Mouse (Mus musculus): ENCODE results near the gene Fpgs. TPM values are rescaled to one million over a fixed set of nuclear protein-coding genes. Genes with fewer than 3 reads are reported as not detected.

The Fpgs gene
- 27.1 and 33.2 TPM in 2 replicates for polyA plus RNA-seq (2014; fragmentation: Nextera tagmentation; extraction: Ambion mirVana)

GRCm38 (mm10) chr2:32704021-32704421, at the start of gene Fpgs:
TSS of gene Fpgs (minus strand) at chr2:32704145.
- peaks cover 60% of the 10 kb centered on the region for H3K36me3 ChIP-seq (ENCODE audit: control insufficient read depth, insufficient read depth, low read length)
- no peak within 1 kb of the TSS for H3K4me3 ChIP-seq (ENCODE audit: low read length)

GRCm38 (mm10) chr2:32752181-32752580, 48.2 kb upstream of the Fpgs start:
- Histone ChIP-seq H3K9ac (ENCODE audit: low read depth, low read length) (peak overlapping the region; percentile 37; the same call in 1 of the 2 replicates), H3K4me2 (replicated peaks; ENCODE audit: low read depth, low read length) (0 out of 2 replicates have a peak overlapping the region, but pooled peaks have one; percentile 51), H3K4me3 (ENCODE audit: low read length) (no peak overlapping the region), H3K27me3 (ENCODE audit: control insufficient read depth, insufficient read depth, low read length) (no peaks in the 10 kb centered on the region), H3K9me3 (ENCODE audit: control insufficient read depth, low read length) (no peaks in the 10 kb centered on the region), H3K4me1 (ENCODE audit: control insufficient read depth, insufficient read depth, low read length) (no peaks in the 10 kb centered on the region), H3K27ac (ENCODE audit: low read depth, low read length) (no peak overlapping the region), H3K36me3 (ENCODE audit: control insufficient read depth, insufficient read depth, low read length) (peaks cover 30% of the 10 kb centered on the region)
- WGBS: 70% methylated on average over 10 of the region's 10 CpGs
- no peak for ATAC-seq (ENCODE audit: low FRiP score, low TSS enrichment)

More at GRCm38 (mm10) chr2:32704021-32704421, at the start of gene Fpgs:
- Histone ChIP-seq H3K27ac (ENCODE audit: low read depth, low read length) (no peak within 1 kb of the TSS), H3K9ac (ENCODE audit: low read depth, low read length) (no peak within 1 kb of the TSS), H3K4me2 (replicated peaks; ENCODE audit: low read depth, low read length) (no peak within 1 kb of the TSS), H3K27me3 (ENCODE audit: control insufficient read depth, insufficient read depth, low read length) (no peaks in the 10 kb centered on the region), H3K9me3 (ENCODE audit: control insufficient read depth, low read length) (no peaks in the 10 kb centered on the region), H3K4me1 (ENCODE audit: control insufficient read depth, insufficient read depth, low read length) (no peaks in the 10 kb centered on the region)
- WGBS: 57% methylated on average over 2 of the region's 2 CpGs
- ATAC-seq (ENCODE audit: low FRiP score, low TSS enrichment): peak; percentile 47; the same call in 1 of the 2 replicates

GRCm38 (mm10) chr2:32751665-32752033, 47.7 kb upstream of the Fpgs start:
- peak overlapping the region; percentile 37; the same call in 1 of the 2 replicates for H3K9ac ChIP-seq (ENCODE audit: low read depth, low read length)

GRCm38 (mm10) chr2:32750887-32751664, 47.1 kb upstream of the Fpgs start:
- Histone ChIP-seq H3K27ac (ENCODE audit: low read depth, low read length) (0 out of 2 replicates have a peak overlapping the region, but pooled peaks have one; percentile 19), H3K9me3 (ENCODE audit: control insufficient read depth, low read length) (no peaks in the 10 kb centered on the region), H3K4me1 (ENCODE audit: control insufficient read depth, insufficient read depth, low read length) (no peaks in the 10 kb centered on the region), H3K36me3 (ENCODE audit: control insufficient read depth, insufficient read depth, low read length) (peaks cover 38% of the 10 kb centered on the region), H3K4me2 (replicated peaks; ENCODE audit: low read depth, low read length) (peak overlapping the region; percentile 51), H3K27me3 (ENCODE audit: control insufficient read depth, insufficient read depth, low read length) (no peaks in the 10 kb centered on the region), H3K9ac (ENCODE audit: low read depth, low read length) (peak overlapping the region; percentile 37), H3K4me3 (ENCODE audit: low read length) (peak overlapping the region; percentile 32)
- peak; percentile 87 for ATAC-seq (ENCODE audit: low FRiP score, low TSS enrichment)
- WGBS: 6% methylated on average over 31 of the region's 31 CpGs

More at GRCm38 (mm10) chr2:32751665-32752033, 47.7 kb upstream of the Fpgs start:
- Histone ChIP-seq H3K4me3 (ENCODE audit: low read length) (peak overlapping the region; percentile 32), H3K9me3 (ENCODE audit: control insufficient read depth, low read length) (no peaks in the 10 kb centered on the region), H3K36me3 (ENCODE audit: control insufficient read depth, insufficient read depth, low read length) (peaks cover 32% of the 10 kb centered on the region), H3K4me1 (ENCODE audit: control insufficient read depth, insufficient read depth, low read length) (no peaks in the 10 kb centered on the region), H3K27me3 (ENCODE audit: control insufficient read depth, insufficient read depth, low read length) (no peaks in the 10 kb centered on the region), H3K27ac (ENCODE audit: low read depth, low read length) (no peak overlapping the region), H3K4me2 (replicated peaks; ENCODE audit: low read depth, low read length) (peak overlapping the region; percentile 51)
- WGBS: 21% methylated on average over 10 of the region's 10 CpGs
- ATAC-seq (ENCODE audit: low FRiP score, low TSS enrichment): peak; percentile 6; the same call in 1 of the 2 replicates

- no peak overlapping the region for H3K9ac ChIP-seq (ENCODE audit: low read depth, low read length)
- no peaks in the 10 kb centered on the region for H3K4me1 ChIP-seq (ENCODE audit: control insufficient read depth, insufficient read depth, low read length)
- H3K27ac ChIP-seq (ENCODE audit: low read depth, low read length): no peak overlapping the region
- ATAC-seq (ENCODE audit: low FRiP score, low TSS enrichment): no peak
- H3K36me3 ChIP-seq (ENCODE audit: control insufficient read depth, insufficient read depth, low read length): peaks cover 43% of the 10 kb centered on the region
- no peak overlapping the region for H3K4me3 ChIP-seq (ENCODE audit: low read length)
- H3K4me2 ChIP-seq (replicated peaks; ENCODE audit: low read depth, low read length): no peak overlapping the region
- WGBS: 82% methylated on average over 7 of the region's 7 CpGs
- no peaks in the 10 kb centered on the region for H3K9me3 ChIP-seq (ENCODE audit: control insufficient read depth, low read length)
- no peaks in the 10 kb centered on the region for H3K27me3 ChIP-seq (ENCODE audit: control insufficient read depth, insufficient read depth, low read length)
These were observed 46.3 kb upstream of the Fpgs start for GRCm38 (mm10) chr2:32750199-32750598.

GRCm38 (mm10) chr2:32749082-32749481, 45.1 kb upstream of the Fpgs start:
- Histone ChIP-seq H3K4me1 (ENCODE audit: control insufficient read depth, insufficient read depth, low read length) (no peaks in the 10 kb centered on the region), H3K4me3 (ENCODE audit: low read length) (no peak overlapping the region), H3K27ac (ENCODE audit: low read depth, low read length) (no peak overlapping the region), H3K4me2 (replicated peaks; ENCODE audit: low read depth, low read length) (no peak overlapping the region), H3K27me3 (ENCODE audit: control insufficient read depth, insufficient read depth, low read length) (no peaks in the 10 kb centered on the region), H3K9me3 (ENCODE audit: control insufficient read depth, low read length) (no peaks in the 10 kb centered on the region), H3K36me3 (ENCODE audit: control insufficient read depth, insufficient read depth, low read length) (peaks cover 38% of the 10 kb centered on the region), H3K9ac (ENCODE audit: low read depth, low read length) (no peak overlapping the region)
- no peak for ATAC-seq (ENCODE audit: low FRiP score, low TSS enrichment)
- 87% methylated on average over 16 of the region's 16 CpGs for WGBS

GRCm38 (mm10) chr2:32744272-32744982, 40.5 kb upstream of the Fpgs start:
- H3K9ac ChIP-seq (ENCODE audit: low read depth, low read length): no peak overlapping the region
- peaks cover 23% of the 10 kb centered on the region for H3K36me3 ChIP-seq (ENCODE audit: control insufficient read depth, insufficient read depth, low read length)
- H3K4me2 ChIP-seq (replicated peaks; ENCODE audit: low read depth, low read length): no peak overlapping the region
- H3K4me3 ChIP-seq (ENCODE audit: low read length): no peak overlapping the region
- no peak for ATAC-seq (ENCODE audit: low FRiP score, low TSS enrichment)
- H3K4me1 ChIP-seq (ENCODE audit: control insufficient read depth, insufficient read depth, low read length): peaks cover 14% of the 10 kb centered on the region
- peaks cover 22% of the 10 kb centered on the region for H3K27me3 ChIP-seq (ENCODE audit: control insufficient read depth, insufficient read depth, low read length)
- H3K9me3 ChIP-seq (ENCODE audit: control insufficient read depth, low read length): no peaks in the 10 kb centered on the region
- H3K27ac ChIP-seq (ENCODE audit: low read depth, low read length): no peak overlapping the region
- WGBS: 76% methylated on average over 15 of the region's 15 CpGs

- 11% methylated on average over 18 of the region's 18 CpGs for whole genome bisulfite sequencing
- ATAC-seq (ENCODE audit: low FRiP score, low TSS enrichment): peak; percentile 46
- H3K36me3 ChIP-seq (ENCODE audit: control insufficient read depth, insufficient read depth, low read length): peaks cover 23% of the 10 kb centered on the region
These were observed 38.2 kb upstream of the Fpgs start for GRCm38 (mm10) chr2:32742173-32742531.

More at GRCm38 (mm10) chr2:32742173-32742531, 38.2 kb upstream of the Fpgs start:
- H3K4me2 ChIP-seq (replicated peaks; ENCODE audit: low read depth, low read length): peak overlapping the region; percentile 87
- no peak overlapping the region for H3K9ac ChIP-seq (ENCODE audit: low read depth, low read length)
- no peak overlapping the region for H3K27ac ChIP-seq (ENCODE audit: low read depth, low read length)
- peaks cover 14% of the 10 kb centered on the region for H3K4me1 ChIP-seq (ENCODE audit: control insufficient read depth, insufficient read depth, low read length)
- peaks cover 22% of the 10 kb centered on the region for H3K27me3 ChIP-seq (ENCODE audit: control insufficient read depth, insufficient read depth, low read length)
- no peaks in the 10 kb centered on the region for H3K9me3 ChIP-seq (ENCODE audit: control insufficient read depth, low read length)
- H3K4me3 ChIP-seq (ENCODE audit: low read length): peak overlapping the region; percentile 45
